7 mouse cellular contexts compared by ENCODE assay signal in genomic region chr19:27066449-27067181, GRCm38 (mm10).
DNase-seq lines count a peak whose midpoint lies in the region; ATAC-seq lines count a peak whose summit lies in the region.

No protein-coding gene starts in this region.

- 54% methylated on average over 12 of the region's 12 CpGs for WGBS in midbrain, embryonic 14.5 days
- WGBS in midbrain, embryonic 11.5 days: 82% methylated on average over 12 of the region's 12 CpGs

- H3K4me2 ChIP-seq in midbrain, embryonic 14.5 days (ENCODE audit: low read length): 0 out of 2 replicates have a peak overlapping the region, but pooled peaks have one; percentile 20
- H3K4me2 ChIP-seq in midbrain, embryonic 11.5 days: no peak overlapping the region

- H3K9me3 ChIP-seq in midbrain, embryonic 14.5 days (ENCODE audit: control insufficient read depth, low read length): no peaks in the 10 kb centered on the region
- no peaks in the 10 kb centered on the region for H3K9me3 ChIP-seq in midbrain, embryonic 11.5 days (ENCODE audit: control insufficient read depth, low read length)

- H3K9ac ChIP-seq in midbrain, embryonic 14.5 days (replicated peaks; ENCODE audit: low read length): no peak overlapping the region
- no peak overlapping the region for H3K9ac ChIP-seq in midbrain, embryonic 11.5 days (ENCODE audit: low read length)

- DNase-seq in midbrain, embryonic 14.5 days: peak; percentile 71
- no peak for DNase-seq in midbrain, embryonic 11.5 days (ENCODE audit: low spot score, missing footprints)
- peak; percentile 91 for DNase-seq in cerebellum, adult 9-11 months
- peak; percentile 33 to 54 for DNase-seq in heart, postnatal 14 days
- peak; percentile 82 to 89 for DNase-seq in left cerebral cortex, postnatal 10 days (ENCODE audit: extremely low spot score in 1 of 2, low spot score in 2 of 2)
- DNase-seq in retina, embryonic 14.5 days (ENCODE audit: low spot score): peak; percentile 23
- DNase-seq in thymus, postnatal 10 days (ENCODE audit: low spot score in 2 of 2): no peak

- no peaks in the 10 kb centered on the region for H3K4me1 ChIP-seq in midbrain, embryonic 14.5 days (ENCODE audit: control insufficient read depth, insufficient read depth, low read length)
- H3K4me1 ChIP-seq in midbrain, embryonic 11.5 days (ENCODE audit: control insufficient read depth, insufficient read depth, low read length): no peaks in the 10 kb centered on the region

- no peak overlapping the region for H3K4me3 ChIP-seq in midbrain, embryonic 14.5 days (replicated peaks; ENCODE audit: low read depth, low read length)
- H3K4me3 ChIP-seq in midbrain, embryonic 11.5 days (ENCODE audit: low read depth, low read length): no peak overlapping the region

- intact Hi-C loops in heart, postnatal 14 days (cut with DNase I): no loop called here
- intact Hi-C loops in left cerebral cortex, postnatal 10 days (cut with DNase I): no loop called here

- H3K36me3 ChIP-seq in midbrain, embryonic 14.5 days (ENCODE audit: control insufficient read depth, insufficient read depth, low read length): no peaks in the 10 kb centered on the region
- H3K36me3 ChIP-seq in midbrain, embryonic 11.5 days (ENCODE audit: control insufficient read depth, insufficient read depth, low read length): no peaks in the 10 kb centered on the region

- H3K27ac ChIP-seq in midbrain, embryonic 14.5 days (replicated peaks; ENCODE audit: low read depth, low read length): 0 out of 2 replicates have a peak overlapping the region, but pooled peaks have one; percentile 20
- no peak overlapping the region for H3K27ac ChIP-seq in midbrain, embryonic 11.5 days (ENCODE audit: low read depth, low read length)

- H3K27me3 ChIP-seq in midbrain, embryonic 14.5 days (ENCODE audit: control insufficient read depth, insufficient read depth, low read length): no peaks in the 10 kb centered on the region
- no peaks in the 10 kb centered on the region for H3K27me3 ChIP-seq in midbrain, embryonic 11.5 days (ENCODE audit: control insufficient read depth, insufficient read depth, low read length)

- ATAC-seq in midbrain, embryonic 14.5 days (ENCODE audit: low FRiP score, low TSS enrichment): peak; percentile 31
- ATAC-seq in midbrain, embryonic 11.5 days (ENCODE audit: low FRiP score): no peak

Comparison
In these comparisons a context has a peak if more than half of its experiments do, and no peak if none do; other contexts are left out.
1. DNase-seq: peak in midbrain, embryonic 14.5 days (single experiment), cerebellum, adult 9-11 months (single experiment), heart, postnatal 14 days (2 of 2), left cerebral cortex, postnatal 10 days (2 of 2) and retina, embryonic 14.5 days (single experiment); none in midbrain, embryonic 11.5 days (single experiment) and thymus, postnatal 10 days (0 of 2).